Mouse (Mus musculus): ENCODE results near the gene Defb46. TPM values are rescaled to one million over a fixed set of nuclear protein-coding genes. Genes with fewer than 3 reads are reported as not detected.

Gene Defb46
- polyA plus RNA-seq (2014; fragmentation: Illumina TruSeq; extraction: RNeasy Lipid Tissue Mini Kit (QIAGEN cat#74804)): not detected

GRCm38 (mm10) chr8:19239616-19240015, at the start of gene Defb46:
Gene Defb46, plus strand, starts transcription at chr8:19239916.

GRCm38 (mm10) chr8:19225161-19225560, 14.6 kb upstream of the Defb46 start, which contains the start of gene Defb6:
Gene Defb6, plus strand, starts transcription at chr8:19225478.

GRCm38 (mm10) chr8:19247280-19247679, 7.6 kb downstream of the Defb46 start, which contains the start of gene Defb5:
Gene Defb5, plus strand, starts transcription at chr8:19247580.

Other genes with a start within 250 kb of the Defb46 start
- not detected for gene Defb37, start 248.9 kb upstream of the Defb46 start, polyA plus RNA-seq (2014; fragmentation: Illumina TruSeq; extraction: RNeasy Lipid Tissue Mini Kit (QIAGEN cat#74804))
- gene Defb38, start 213.3 kb upstream of the Defb46 start, polyA plus RNA-seq (2014; fragmentation: Illumina TruSeq; extraction: RNeasy Lipid Tissue Mini Kit (QIAGEN cat#74804)): not detected
- gene Defb39, start 175.1 kb upstream of the Defb46 start, polyA plus RNA-seq (2014; fragmentation: Illumina TruSeq; extraction: RNeasy Lipid Tissue Mini Kit (QIAGEN cat#74804)): not detected
- not detected for gene Defb12, start 125.1 kb upstream of the Defb46 start, polyA plus RNA-seq (2014; fragmentation: Illumina TruSeq; extraction: RNeasy Lipid Tissue Mini Kit (QIAGEN cat#74804))
- not detected for gene Defb34, start 116.2 kb upstream of the Defb46 start, polyA plus RNA-seq (2014; fragmentation: Illumina TruSeq; extraction: RNeasy Lipid Tissue Mini Kit (QIAGEN cat#74804))
- gene Gm45826, start 99.1 kb upstream of the Defb46 start, polyA plus RNA-seq (2014; fragmentation: Illumina TruSeq; extraction: RNeasy Lipid Tissue Mini Kit (QIAGEN cat#74804)): not detected
- gene Defb14, start 45.6 kb upstream of the Defb46 start, polyA plus RNA-seq (2014; fragmentation: Illumina TruSeq; extraction: RNeasy Lipid Tissue Mini Kit (QIAGEN cat#74804)): not detected
- gene Defb4, start 41.2 kb upstream of the Defb46 start, polyA plus RNA-seq (2014; fragmentation: Illumina TruSeq; extraction: RNeasy Lipid Tissue Mini Kit (QIAGEN cat#74804)): not detected
- gene Defb6, start 14.4 kb upstream of the Defb46 start, polyA plus RNA-seq (2014; fragmentation: Illumina TruSeq; extraction: RNeasy Lipid Tissue Mini Kit (QIAGEN cat#74804)): not detected
- gene Defb5, start 7.7 kb downstream of the Defb46 start, polyA plus RNA-seq (2014; fragmentation: Illumina TruSeq; extraction: RNeasy Lipid Tissue Mini Kit (QIAGEN cat#74804)): not detected
- not detected for gene Defb3, start 53.4 kb downstream of the Defb46 start, polyA plus RNA-seq (2014; fragmentation: Illumina TruSeq; extraction: RNeasy Lipid Tissue Mini Kit (QIAGEN cat#74804))
- not detected for gene Defb8, start 207.7 kb downstream of the Defb46 start, polyA plus RNA-seq (2014; fragmentation: Illumina TruSeq; extraction: RNeasy Lipid Tissue Mini Kit (QIAGEN cat#74804))